Mouse (Mus musculus) liver, embryonic 14.5 days (tissue): ENCODE data around the gene Plekha1. TPM values are rescaled to one million over a fixed set of nuclear protein-coding genes. Genes with fewer than 3 reads are reported as not detected.

Experiments
- ATAC-seq: fragments of 200-750 bp; cut with Nextera tagmentation; 2 replicates; pipeline ENCODE4 v1.8.0; 2017; ENCODE audit warnings: moderate number of reproducible peaks, mild to moderate bottlenecking, moderate library complexity; ENCODE audit not compliant: insufficient read depth
- DNase-seq, 3 experiments: peaks; one replicate each; pipeline ENCODE4 v3.0.0-alpha.2; 2012 to 2013; ENCODE audit warnings: low read depth in 3 of 3, low spot score in 3 of 3
- H3K27ac ChIP-seq: fragments of 300-500 bp; sonication (generic); 2 replicates; pipeline ENCODE4 v1.5.1; 2014; ENCODE audit warnings: moderate library complexity, mild to moderate bottlenecking, control low read depth, inconsistent platforms
- H3K27me3 ChIP-seq: fragments of 300-500 bp; sonication (generic); 2 replicates; pipeline ENCODE4 v1.6.1; 2014; ENCODE audit warnings: mild to moderate bottlenecking, low read length, moderate library complexity; ENCODE audit not compliant: control insufficient read depth, insufficient read depth
- H3K36me3 ChIP-seq: fragments of 300-500 bp; sonication (generic); replicated peaks from 2 replicates; pipeline ENCODE4 v1.6.1; 2014; ENCODE audit warnings: low read depth; ENCODE audit not compliant: control insufficient read depth, insufficient read depth
- H3K4me1 ChIP-seq, 2 experiments: fragments of 200-500 bp in 1 of 2; fragments of 300-500 bp in 1 of 2; sonication (generic) in 1 of 2; replicated peaks; 2 replicates each; pipeline ENCODE4 v1.6.1; 2012 to 2014; ENCODE audit warnings: antibody characterized with exemption in 1 of 2, inconsistent platforms in 1 of 2, low read length in 1 of 2; ENCODE audit not compliant: control insufficient read depth in 2 of 2, insufficient read depth in 2 of 2
- H3K4me2 ChIP-seq: fragments of 300-500 bp; sonication (generic); 2 replicates; pipeline ENCODE4 v1.6.1; 2014; ENCODE audit warnings: low read depth, mild to moderate bottlenecking, control low read depth, moderate library complexity
- H3K4me3 ChIP-seq, 2 experiments: fragments of 200-500 bp in 1 of 2; fragments of 300-500 bp in 1 of 2; sonication (generic) in 1 of 2; 2 replicates each; pipeline ENCODE4 v1.5.1; 2012 to 2014; ENCODE audit warnings: low read depth in 2 of 2, low read length in 2 of 2, mild to moderate bottlenecking in 2 of 2, control low read depth in 1 of 2, inconsistent platforms in 1 of 2, moderate library complexity in 1 of 2; ENCODE audit not compliant: insufficient read depth in 1 of 2
- H3K9ac ChIP-seq: fragments of 300-500 bp; sonication (generic); replicated peaks from 2 replicates; pipeline ENCODE4 v1.6.1; 2014; ENCODE audit warnings: mild to moderate bottlenecking, control low read depth, moderate library complexity
- H3K9me3 ChIP-seq: fragments of 300-500 bp; sonication (generic); 2 replicates; pipeline ENCODE4 v1.6.1; 2016; ENCODE audit warnings: low read length, mixed read lengths; ENCODE audit not compliant: control insufficient read depth
- CTCF ChIP-seq: IDR thresholded peaks from 2 replicates; pipeline ENCODE4 v1.5.1; 2016; ENCODE audit warnings: antibody characterized with exemption, low read depth, control low read depth
- EP300 ChIP-seq: IDR thresholded peaks from 2 replicates; pipeline ENCODE4 v1.6.1; 2016; ENCODE audit warnings: antibody characterized with exemption, low read depth
- WGBS: fragments of 180-500 bp; shearing (Covaris S2); extraction: QIAGEN DNeasy Blood & Tissue Kit; methylation state at CpG from one replicate; pipeline ENCODE4 v1.1.7; 2014; ENCODE audit not compliant: insufficient replicate concordance; 5-methylcytosine and 5-hydroxymethylcytosine counted together
- polyA plus RNA-seq, 2 experiments: library from polyadenylated mRNA; depleted of rRNA in 1 of 2; stranded (reverse) in 1 of 2; unstranded in 1 of 2; fragments of >200 nt; fragmentation: Nextera tagmentation in 1 of 2; extraction: Ambion mirVana in 1 of 2; gene quantifications; 2 replicates each; pipeline versions ENCODE4 v1.2.1 to v1.2.3; 2012 to 2014

Plekha1 gene
- polyA plus RNA-seq, 2 experiments: 5.0 to 7.1 TPM

- Histone ChIP-seq H3K27me3 (no peaks in the 10 kb centered on the region), H3K9me3 (no peaks in the 10 kb centered on the region), H3K4me2 (no peak overlapping the region), H3K9ac (no peak overlapping the region), H3K36me3 (no peaks in the 10 kb centered on the region), H3K27ac (no peak overlapping the region), H3K4me3 (no peak overlapping the region), H3K4me1 (peaks cover 0 to 5% of the 10 kb centered on the region in 2 experiments; a peak in 1 of 4 replicates)
- WGBS: 22% methylated on average over 21 of the region's 21 CpGs
- ATAC-seq (peak; percentile 100), DNase-seq (peak; percentile 76 to 89 (median 80))
- TF ChIP-seq CTCF: no peak
- no peak for TF ChIP-seq EP300
Measured at GRCm38 (mm10) chr7:130834299-130834698, 31.3 kb upstream of the Plekha1 start.

- Histone ChIP-seq H3K27ac (no peak overlapping the region; the same call in 1 of the 2 replicates), H3K4me2 (no peak overlapping the region), H3K4me3 (no peak overlapping the region), H3K9ac (no peak overlapping the region), H3K27me3 (no peaks in the 10 kb centered on the region), H3K9me3 (no peaks in the 10 kb centered on the region), H3K36me3 (no peaks in the 10 kb centered on the region), H3K4me1 (peaks cover 0 to 7% of the 10 kb centered on the region in 2 experiments; a peak in 1 of 4 replicates)
- DNase-seq: no peak
- no peak for ATAC-seq
- no peak for TF ChIP-seq CTCF
- TF ChIP-seq EP300: no peak
- 38% methylated on average over 18 of the region's 18 CpGs for WGBS
Measured at GRCm38 (mm10) chr7:130834958-130835861, 30.3 kb upstream of the Plekha1 start.

GRCm38 (mm10) chr7:130836066-130836465, 29.5 kb upstream of the Plekha1 start:
- Histone ChIP-seq H3K9me3 (no peaks in the 10 kb centered on the region), H3K36me3 (no peaks in the 10 kb centered on the region), H3K9ac (no peak overlapping the region), H3K27me3 (no peaks in the 10 kb centered on the region), H3K4me1 (peaks cover 0 to 7% of the 10 kb centered on the region in 2 experiments; a peak in 1 of 4 replicates), H3K4me2 (no peak overlapping the region), H3K4me3 (no peak overlapping the region), H3K27ac (no peak overlapping the region)
- DNase-seq (no peak), ATAC-seq (no peak)
- TF ChIP-seq EP300 (no peak), CTCF (no peak)
- WGBS: 60% methylated on average over 9 of the region's 9 CpGs

- 61% methylated on average over 12 of the region's 12 CpGs for WGBS
- H3K36me3 ChIP-seq: no peaks in the 10 kb centered on the region
- DNase-seq (no peak), ATAC-seq (no peak)
- H3K27ac ChIP-seq: no peak overlapping the region
- no peaks in the 10 kb centered on the region for H3K9me3 ChIP-seq
- H3K4me1 ChIP-seq: peaks cover 0 to 7% of the 10 kb centered on the region in 2 experiments; a peak in 1 of 4 replicates
- no peak overlapping the region for H3K4me3 ChIP-seq
- H3K9ac ChIP-seq: no peak overlapping the region
- no peak overlapping the region for H3K4me2 ChIP-seq
- TF ChIP-seq CTCF (no peak), EP300 (no peak)
- no peaks in the 10 kb centered on the region for H3K27me3 ChIP-seq
Measured at GRCm38 (mm10) chr7:130837941-130838657, 27.5 kb upstream of the Plekha1 start.

- ATAC-seq: no peak
- no peak overlapping the region for H3K9ac ChIP-seq
- H3K27ac ChIP-seq: no peak overlapping the region
- DNase-seq: no peak
- TF ChIP-seq EP300: no peak
- no peak for TF ChIP-seq CTCF
- WGBS: 68% methylated on average over 3 of the region's 3 CpGs
- H3K9me3 ChIP-seq: no peaks in the 10 kb centered on the region
- no peaks in the 10 kb centered on the region for H3K36me3 ChIP-seq
- no peak overlapping the region for H3K4me3 ChIP-seq
- H3K4me1 ChIP-seq: peaks cover 0 to 7% of the 10 kb centered on the region in 2 experiments; a peak in 1 of 4 replicates
- no peaks in the 10 kb centered on the region for H3K27me3 ChIP-seq
- no peak overlapping the region for H3K4me2 ChIP-seq
Measured at GRCm38 (mm10) chr7:130838658-130839025, 26.9 kb upstream of the Plekha1 start.
